Mouse (Mus musculus) B cell, adult 2 months (primary cell): ENCODE measurements around the gene Pdss2.
A peak's percentile ranks its signal among the peaks of the same experiment; 100 is the strongest.
"Not testable (repeated sequence)": the region's sequence is repeated elsewhere in the genome, so short reads cannot be mapped to it uniquely, and the experiment has no call there.

Experiments used
- DNase-seq, 2 experiments: peaks; one replicate each; pipeline ENCODE4 v3.0.0; 2022

Pdss2 gene

GRCm38 (mm10) chr10:43378279-43378678 is 157.0 kb downstream of the Pdss2 start:
- DNase-seq, result peak; percentile 76 to 78

DNA sequence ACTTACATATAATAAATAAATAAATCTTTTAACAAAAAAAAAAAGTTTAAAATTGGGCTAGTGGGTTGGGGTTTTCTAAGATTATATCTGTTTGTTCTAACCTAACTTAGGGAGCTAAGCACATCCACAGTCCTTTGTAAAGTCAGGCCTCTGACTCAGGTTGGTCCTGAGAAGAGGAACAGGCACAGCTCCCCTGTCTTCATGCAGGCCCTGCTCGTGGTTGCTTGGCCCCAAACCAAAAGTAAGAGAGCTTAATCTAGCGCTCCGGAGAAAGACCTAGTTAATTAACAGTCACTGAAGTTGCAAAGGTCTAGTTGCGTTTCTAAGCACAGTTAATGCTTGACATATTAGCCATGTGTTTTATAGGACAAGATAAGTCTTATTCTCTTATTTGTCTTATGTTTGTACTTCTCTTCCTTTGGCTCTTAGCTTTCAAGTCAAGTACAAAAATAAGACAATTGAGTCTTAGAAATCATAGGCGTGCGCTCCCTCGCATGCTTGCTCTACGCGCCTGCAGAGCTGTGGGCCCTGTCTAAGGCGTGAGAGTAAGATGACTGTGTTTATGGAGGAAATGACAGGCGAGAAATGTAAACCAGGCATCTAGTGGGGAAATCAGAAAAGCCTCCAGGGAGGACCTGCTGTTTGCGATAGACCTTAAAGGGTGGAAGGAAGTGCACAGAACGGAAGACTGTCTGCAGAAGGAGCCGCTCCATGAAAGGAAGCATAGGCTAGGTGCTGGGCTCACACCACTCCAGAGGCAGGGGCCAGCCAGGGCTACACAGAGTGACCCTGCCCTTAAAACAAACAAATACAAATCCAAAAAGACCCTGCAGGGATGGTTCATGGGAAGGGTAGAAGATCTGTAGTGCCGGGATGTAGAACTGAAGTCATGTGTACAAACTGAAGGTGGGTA is 157.7 kb downstream of the Pdss2 start:
- DNase-seq, result no peak

- DNase-seq, result no peak
Measured at GRCm38 (mm10) chr10:43382660-43383059, 161.4 kb downstream of the Pdss2 start.

DNA sequence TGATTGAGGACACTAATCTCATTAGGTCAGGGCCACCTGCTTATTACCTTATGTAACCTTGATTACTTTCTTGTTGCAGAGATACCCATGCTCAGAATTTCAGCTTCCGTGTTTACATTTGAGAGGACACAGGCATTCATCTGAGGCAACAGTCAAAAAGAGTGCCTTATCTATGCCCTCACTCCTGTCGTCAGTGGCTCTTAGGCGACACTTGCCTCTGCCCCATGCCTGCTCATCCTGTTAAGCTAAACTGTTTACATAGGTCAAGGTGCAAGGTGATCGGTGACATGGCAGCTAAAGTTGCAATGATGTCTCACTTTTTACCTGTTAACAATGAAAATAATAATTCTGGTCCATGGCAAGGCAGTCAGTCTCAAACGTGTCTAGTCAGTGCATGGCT is 163.3 kb downstream of the Pdss2 start:
- DNase-seq, result no peak

- no peak for DNase-seq
Measured at GRCm38 (mm10) chr10:43392921-43393320, 171.6 kb downstream of the Pdss2 start.

DNA sequence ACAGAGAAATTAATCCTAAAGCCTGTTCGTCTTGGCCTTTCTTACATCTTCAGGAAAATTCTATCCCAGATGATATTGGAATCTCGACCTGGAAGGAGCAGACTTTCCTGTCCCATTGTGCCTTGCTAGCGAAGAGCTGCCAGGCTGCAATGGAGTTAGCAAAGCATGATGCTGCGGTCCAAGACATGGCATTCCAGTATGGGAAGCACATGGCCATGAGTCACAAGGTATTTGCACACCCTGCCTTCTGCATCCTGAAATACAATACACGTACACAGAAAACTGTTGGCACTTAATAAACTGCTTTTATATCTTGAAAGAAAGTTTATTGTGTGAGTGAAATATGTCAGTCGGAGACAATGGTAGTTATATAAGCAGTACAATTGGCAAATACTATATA is 172.5 kb downstream of the Pdss2 start:
- no peak for DNase-seq

DNA sequence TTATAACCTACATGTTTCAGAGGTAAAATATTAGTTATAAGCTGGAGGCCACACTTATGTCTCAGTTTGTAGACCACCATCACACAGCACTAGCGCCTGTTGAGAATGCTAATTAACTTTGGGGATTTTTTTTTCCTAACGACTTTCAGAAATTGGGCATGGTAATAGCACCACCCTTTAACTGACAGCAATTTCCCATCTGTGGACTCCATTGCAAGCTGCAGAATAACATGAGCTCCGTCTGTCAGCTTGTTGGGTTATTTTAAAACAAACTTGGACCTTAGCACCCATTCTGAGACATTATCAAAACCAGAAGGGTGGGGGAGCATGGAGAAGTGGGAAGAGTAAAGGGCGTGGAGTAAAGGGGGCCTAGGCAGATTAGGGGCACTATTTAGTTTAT is 174.5 kb downstream of the Pdss2 start:
- no peak for DNase-seq

- DNase-seq, result no peak
Measured at GRCm38 (mm10) chr10:43399596-43400316, 178.5 kb downstream of the Pdss2 start.

DNA sequence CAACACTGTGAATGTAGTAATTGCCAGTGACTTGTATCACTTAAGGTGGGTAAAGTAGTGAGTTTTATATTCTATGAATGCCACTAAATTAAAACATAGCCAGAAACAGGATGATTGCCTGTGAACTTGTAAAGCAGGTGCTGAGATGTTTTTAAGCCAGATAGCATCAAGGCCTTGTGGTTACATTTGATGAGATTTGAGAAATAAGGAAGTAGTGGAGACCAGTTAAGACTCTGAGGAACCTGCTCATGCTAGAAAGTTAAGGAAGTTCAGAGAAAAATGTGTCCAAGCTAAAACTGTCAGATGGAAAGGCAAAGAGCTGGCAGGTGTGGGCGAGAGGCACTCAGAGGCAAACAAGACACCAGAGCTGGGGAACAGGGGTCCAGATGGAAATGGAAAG is 184.8 kb downstream of the Pdss2 start:
- DNase-seq, result no peak

GRCm38 (mm10) chr10:43406885-43407284 is 185.6 kb downstream of the Pdss2 start:
- no peak for DNase-seq

GRCm38 (mm10) chr10:43409506-43410230 is 188.4 kb downstream of the Pdss2 start:
- no peak for DNase-seq

DNA sequence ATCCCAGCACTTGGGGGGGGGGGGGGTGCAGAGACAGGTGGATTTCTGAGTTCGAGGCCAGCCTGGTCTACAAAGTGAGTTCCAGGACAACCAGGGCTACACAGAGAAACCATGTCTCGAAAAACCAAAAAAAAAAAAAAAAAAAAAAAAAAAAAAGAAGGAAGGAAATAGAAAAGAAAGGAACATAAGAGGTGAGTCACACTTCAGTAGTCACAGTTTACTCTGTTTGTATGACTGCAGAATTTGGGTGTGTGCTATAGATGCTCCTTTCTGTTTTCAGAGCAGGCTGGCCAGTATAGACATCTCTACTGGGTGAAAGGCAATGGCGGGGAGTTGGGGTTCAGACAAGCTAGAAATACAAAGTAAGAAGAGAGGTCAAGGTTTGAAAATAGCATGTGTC is 189.9 kb downstream of the Pdss2 start:
- not testable (repeated sequence) for DNase-seq

- DNase-seq, result peak; percentile 4 to 11
Measured at GRCm38 (mm10) chr10:43417346-43417745, 196.1 kb downstream of the Pdss2 start.

DNA sequence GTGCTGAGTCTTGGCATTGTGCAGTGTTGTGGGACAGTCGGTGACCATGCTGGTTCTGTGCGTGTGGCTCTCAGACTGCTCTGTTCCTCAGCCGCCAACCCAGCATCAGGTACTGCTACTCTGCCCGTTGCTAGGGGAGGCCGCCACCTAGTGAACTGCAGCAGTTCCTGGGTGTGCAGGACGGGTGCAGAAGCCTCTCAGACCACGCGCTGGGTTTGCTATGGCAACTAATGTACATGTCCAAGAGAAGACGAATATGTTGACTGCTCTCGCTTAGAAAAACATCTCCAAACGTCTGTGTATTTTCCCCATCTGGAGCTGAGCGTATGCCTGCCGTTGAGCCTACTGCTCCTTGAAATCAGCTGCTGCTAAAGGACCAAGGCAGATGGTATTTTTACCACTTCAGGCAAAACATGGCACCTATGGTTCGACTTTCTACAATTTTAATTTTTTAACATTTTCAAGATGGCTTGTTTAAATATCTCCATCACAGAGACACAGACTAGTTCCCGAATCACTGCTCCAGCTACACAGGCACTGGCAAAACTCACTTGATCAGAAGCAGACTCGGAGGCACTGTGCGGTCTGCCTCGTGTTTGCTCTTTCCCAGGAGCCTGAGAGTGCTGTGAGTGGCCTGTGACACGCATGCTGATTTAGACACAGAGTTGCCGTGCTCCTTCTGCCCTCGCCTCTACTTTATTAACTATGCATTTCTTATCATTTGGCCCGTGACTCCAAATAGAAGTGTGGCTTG is 199.6 kb downstream of the Pdss2 start:
- DNase-seq, result no peak

GRCm38 (mm10) chr10:43422061-43422770 is 200.9 kb downstream of the Pdss2 start:
- no peak for DNase-seq

- DNase-seq, result no peak
Measured at GRCm38 (mm10) chr10:43424545-43424944, 203.3 kb downstream of the Pdss2 start.

GRCm38 (mm10) chr10:43430606-43431005 is 209.3 kb downstream of the Pdss2 start:
- DNase-seq, result no peak

DNA sequence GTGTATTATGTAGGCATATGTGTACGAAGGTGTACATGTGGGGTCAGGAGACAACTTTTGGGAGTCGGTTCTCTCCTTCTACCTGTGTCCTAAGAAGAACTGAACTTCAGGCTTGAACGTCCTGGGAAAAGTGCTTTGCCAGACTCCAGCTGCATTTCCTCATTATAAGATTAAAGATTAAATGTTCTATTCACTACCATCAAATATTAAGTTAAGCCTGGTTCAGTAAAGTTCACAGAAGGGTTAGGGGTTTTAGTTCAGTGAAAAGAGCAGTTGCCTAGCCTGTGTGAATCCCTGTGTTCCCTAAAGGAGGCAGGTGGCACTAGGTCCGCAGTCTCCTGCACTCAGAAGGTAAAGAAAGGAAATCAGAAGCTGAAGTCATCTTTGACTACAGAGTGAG is 213.0 kb downstream of the Pdss2 start:
- no peak for DNase-seq

DNA sequence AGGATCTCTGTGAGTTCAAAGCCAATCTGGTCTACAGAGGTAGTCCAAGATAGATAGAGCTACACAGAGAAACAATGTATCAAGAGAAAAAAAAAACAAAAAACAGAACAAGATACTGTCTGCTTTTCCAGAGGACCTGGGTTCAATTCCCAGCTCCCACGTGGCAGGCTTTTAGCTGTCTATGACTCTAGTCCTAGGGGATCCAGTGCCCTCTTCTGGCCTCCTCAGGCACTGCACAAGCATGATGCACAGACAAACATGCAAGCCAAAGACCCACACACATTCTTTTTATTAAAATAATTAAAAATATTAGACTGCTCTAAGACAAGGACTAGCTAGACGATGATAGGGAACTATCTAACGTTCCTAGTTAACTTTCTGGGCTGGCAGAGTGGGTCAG is 214.5 kb downstream of the Pdss2 start:
- peak in 1 of 2 experiments; percentile 8 for DNase-seq

DNA sequence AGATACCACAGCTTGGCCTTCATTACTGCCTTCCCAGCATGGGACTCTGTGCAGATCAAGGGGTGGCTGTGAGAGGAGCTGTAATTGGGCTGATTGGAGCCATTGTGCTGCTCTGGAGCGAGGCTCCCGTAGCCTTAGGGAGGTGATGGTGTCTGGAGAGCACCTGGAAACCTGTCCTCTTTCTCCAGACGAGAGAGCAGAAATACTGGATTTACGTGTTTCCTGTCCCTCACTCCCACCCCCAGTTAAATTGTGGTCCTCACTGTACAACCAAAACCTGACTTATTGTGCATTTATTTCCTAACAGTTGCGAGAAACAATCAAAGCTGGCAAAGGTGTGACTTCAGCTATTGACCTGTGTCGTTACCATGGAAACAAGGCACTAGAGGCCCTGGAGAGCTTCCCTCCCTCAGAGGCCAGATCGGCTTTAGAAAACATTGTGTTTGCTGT is 218.2 kb downstream of the Pdss2 start:
- no peak for DNase-seq

DNA sequence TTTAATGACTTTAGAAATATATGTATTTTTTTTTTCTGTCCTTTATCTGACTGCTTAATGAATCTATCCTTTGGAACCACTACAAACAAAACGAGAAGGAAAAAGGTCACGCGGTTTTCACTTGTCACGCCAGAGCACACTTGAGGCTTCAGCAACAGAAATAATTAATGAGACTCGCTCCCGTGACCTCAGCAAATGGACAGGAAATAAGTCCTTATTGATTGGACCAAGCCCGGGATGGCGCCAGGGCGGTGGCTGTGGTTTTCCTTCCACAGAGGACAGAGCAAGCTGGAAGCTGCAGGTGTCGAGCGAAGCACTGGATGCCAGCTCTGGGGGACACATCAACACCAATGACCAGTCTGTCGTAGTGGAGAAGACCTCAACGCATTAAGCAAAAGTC is 218.8 kb downstream of the Pdss2 start:
- no peak for DNase-seq
